Mouse (Mus musculus): ENCODE measurements around the gene Tnfsfm13. TPM values are rescaled to one million over a fixed set of nuclear protein-coding genes. Genes with fewer than 3 reads are reported as not detected.
"Not testable (repeated sequence)": the region's sequence is repeated elsewhere in the genome, so short reads cannot be mapped to it uniquely, and the experiment has no call there.

Tnfsfm13 gene
- polyA plus RNA-seq, 1 experiment from 2014 or later: 1.4 TPM

GRCm38 (mm10) chr11:69702886-69703285, 7.0 kb upstream of the Tnfsfm13 start:
- H3K4me2 ChIP-seq (replicated peaks); H3K9me3 ChIP-seq; H3K27me3 ChIP-seq (replicated peaks); H3K9ac ChIP-seq; H3K4me3 ChIP-seq; H3K27ac ChIP-seq; ATAC-seq (ENCODE audit: low FRiP score, low read depth); H3K36me3 ChIP-seq; H3K4me1 ChIP-seq: not testable (repeated sequence)
- 93% methylated on average over 10 of the region's 10 CpGs for WGBS

GRCm38 (mm10) chr11:69699595-69699994, 3.7 kb upstream of the Tnfsfm13 start:
- Histone ChIP-seq H3K27me3 (replicated peaks) (0 out of 2 replicates have a peak, but pooled peaks cover 2% of the 10 kb centered on the region), H3K36me3 (no peaks in the 10 kb centered on the region), H3K27ac (no peak overlapping the region), H3K4me3 (no peak overlapping the region), H3K9ac (no peak overlapping the region), H3K9me3 (no peaks in the 10 kb centered on the region), H3K4me1 (peaks cover 13% of the 10 kb centered on the region), H3K4me2 (replicated peaks) (no peak overlapping the region)
- 76% methylated on average over 1 of the region's 1 CpGs for WGBS
- ATAC-seq (ENCODE audit: low FRiP score, low read depth): no peak

- no peak overlapping the region for H3K9ac ChIP-seq
- H3K27me3 ChIP-seq (replicated peaks): 0 out of 2 replicates have a peak, but pooled peaks cover 2% of the 10 kb centered on the region
- H3K36me3 ChIP-seq: no peaks in the 10 kb centered on the region
- H3K9me3 ChIP-seq: no peaks in the 10 kb centered on the region
- H3K4me3 ChIP-seq: no peak overlapping the region
- ATAC-seq (ENCODE audit: low FRiP score, low read depth): no peak
- 70% methylated on average over 5 of the region's 5 CpGs for WGBS
- peaks cover 13% of the 10 kb centered on the region for H3K4me1 ChIP-seq
- no peak overlapping the region for H3K4me2 ChIP-seq (replicated peaks)
- H3K27ac ChIP-seq: no peak overlapping the region
These were observed 2.7 kb upstream of the Tnfsfm13 start for GRCm38 (mm10) chr11:69698574-69698973.

DNA sequence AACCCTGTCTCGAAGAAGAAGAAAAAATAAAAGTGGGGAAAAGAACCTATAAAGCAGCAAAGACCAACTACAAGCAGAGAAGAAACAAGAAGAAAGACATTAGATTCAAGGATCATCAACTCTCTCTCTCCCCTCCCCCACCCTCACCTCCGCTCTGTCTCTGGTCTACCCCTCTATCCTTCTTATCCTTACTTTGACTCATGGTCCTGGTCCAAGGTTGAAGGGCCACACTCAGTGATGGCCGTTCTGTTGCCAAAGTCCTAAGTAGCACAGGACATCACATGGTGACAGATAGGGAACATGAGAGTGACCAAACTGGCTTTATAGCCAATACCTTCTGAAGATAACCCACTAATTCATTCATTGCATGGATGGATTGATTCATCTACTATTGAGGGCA, 1.5 kb upstream of the Tnfsfm13 start:
- H3K9ac ChIP-seq: no peak overlapping the region
- peaks cover 13% of the 10 kb centered on the region for H3K4me1 ChIP-seq
- 91% methylated on average over 3 of the region's 3 CpGs for WGBS
- no peaks in the 10 kb centered on the region for H3K9me3 ChIP-seq
- H3K27me3 ChIP-seq (replicated peaks): 0 out of 2 replicates have a peak, but pooled peaks cover 2% of the 10 kb centered on the region
- no peak overlapping the region for H3K27ac ChIP-seq
- no peaks in the 10 kb centered on the region for H3K36me3 ChIP-seq
- no peak for ATAC-seq (ENCODE audit: low FRiP score, low read depth)
- H3K4me3 ChIP-seq: no peak overlapping the region
- H3K4me2 ChIP-seq (replicated peaks): no peak overlapping the region

GRCm38 (mm10) chr11:69695046-69695360, 895 bp downstream of the Tnfsfm13 start:
- Histone ChIP-seq H3K27ac (no peak overlapping the region), H3K9me3 (no peaks in the 10 kb centered on the region), H3K9ac (peak overlapping the region; percentile 83; the same call in 1 of the 2 replicates), H3K27me3 (replicated peaks) (0 out of 2 replicates have a peak, but pooled peaks cover 2% of the 10 kb centered on the region), H3K36me3 (no peaks in the 10 kb centered on the region), H3K4me2 (replicated peaks) (peak overlapping the region; percentile 92), H3K4me3 (peak overlapping the region; percentile 44), H3K4me1 (peaks cover 13% of the 10 kb centered on the region)
- WGBS: 35% methylated on average over 6 of the region's 6 CpGs
- no peak for ATAC-seq (ENCODE audit: low FRiP score, low read depth)

- Histone ChIP-seq H3K27me3 (replicated peaks) (0 out of 2 replicates have a peak, but pooled peaks cover 2% of the 10 kb centered on the region), H3K4me2 (replicated peaks) (no peak overlapping the region), H3K4me3 (no peak overlapping the region), H3K9me3 (no peaks in the 10 kb centered on the region), H3K4me1 (peaks cover 13% of the 10 kb centered on the region), H3K9ac (no peak overlapping the region), H3K36me3 (no peaks in the 10 kb centered on the region), H3K27ac (no peak overlapping the region)
- ATAC-seq (ENCODE audit: low FRiP score, low read depth): no peak
- 75% methylated on average over 11 of the region's 11 CpGs for WGBS
These were observed 2.4 kb downstream of the Tnfsfm13 start for GRCm38 (mm10) chr11:69693421-69693965.

- H3K27ac ChIP-seq: no peak overlapping the region
- 0 out of 2 replicates have a peak, but pooled peaks cover 2% of the 10 kb centered on the region for H3K27me3 ChIP-seq (replicated peaks)
- no peak overlapping the region for H3K4me2 ChIP-seq (replicated peaks)
- no peak for ATAC-seq (ENCODE audit: low FRiP score, low read depth)
- peaks cover 13% of the 10 kb centered on the region for H3K4me1 ChIP-seq
- H3K36me3 ChIP-seq: no peaks in the 10 kb centered on the region
- 94% methylated on average over 6 of the region's 6 CpGs for WGBS
- H3K4me3 ChIP-seq: no peak overlapping the region
- no peak overlapping the region for H3K9ac ChIP-seq
- H3K9me3 ChIP-seq: no peaks in the 10 kb centered on the region
These were observed 3.0 kb downstream of the Tnfsfm13 start for GRCm38 (mm10) chr11:69692863-69693262.

DNA sequence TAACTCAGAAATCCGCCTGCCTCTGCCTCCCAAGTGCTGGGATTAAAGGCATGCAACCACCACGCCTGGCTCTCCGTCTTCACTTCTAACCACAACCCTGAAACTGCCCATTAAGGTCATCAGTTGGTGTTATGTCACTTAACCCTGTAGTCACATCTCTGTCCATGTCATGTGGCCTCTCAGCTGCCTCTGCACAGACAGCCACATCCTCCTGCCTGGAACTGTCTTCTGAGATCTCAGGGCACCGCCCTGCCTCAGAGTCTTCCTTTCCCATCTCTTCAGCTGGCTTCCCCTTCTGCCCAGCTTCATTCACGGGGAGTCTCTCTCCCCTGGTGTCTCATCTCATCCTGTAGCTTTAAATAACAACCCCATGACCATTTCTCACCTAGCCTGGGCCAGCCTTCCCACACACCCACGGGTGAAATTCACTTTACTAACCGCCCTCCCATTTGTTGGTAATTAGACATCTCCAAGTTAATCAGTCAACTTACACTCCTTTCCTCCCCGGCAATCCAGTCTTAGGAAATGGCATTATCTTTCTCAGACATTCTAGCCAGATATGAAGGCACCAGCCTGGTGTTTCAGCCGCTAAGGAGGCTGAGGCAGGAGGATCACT, 3.6 kb downstream of the Tnfsfm13 start:
- no peak overlapping the region for H3K4me2 ChIP-seq (replicated peaks)
- WGBS: 80% methylated on average over 9 of the region's 9 CpGs

DNA sequence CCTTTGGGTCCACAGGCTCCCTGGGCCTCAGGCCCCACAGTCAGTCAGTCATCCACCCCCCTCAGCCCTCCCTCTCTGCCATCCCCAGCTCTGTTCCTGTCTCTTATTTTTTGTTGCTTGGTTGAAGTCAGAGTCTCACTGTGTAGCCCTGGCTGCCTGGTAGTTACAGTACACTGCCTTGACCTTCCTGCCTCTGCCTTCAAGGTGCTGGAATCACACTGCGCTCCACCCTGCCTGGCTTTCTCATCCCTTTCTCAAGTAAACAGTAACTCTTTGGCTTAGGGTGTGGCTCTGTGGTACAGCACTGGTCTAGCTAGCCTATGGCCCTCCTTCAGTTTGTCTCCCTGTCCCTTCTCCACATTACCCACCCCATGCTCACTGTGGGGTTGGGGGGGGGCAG, 6.0 kb downstream of the Tnfsfm13 start:
- no peaks in the 10 kb centered on the region for H3K9me3 ChIP-seq
- H3K36me3 ChIP-seq: no peaks in the 10 kb centered on the region
- no peak overlapping the region for H3K4me2 ChIP-seq (replicated peaks)
- no peak overlapping the region for H3K9ac ChIP-seq
- ATAC-seq (ENCODE audit: low FRiP score, low read depth): no peak
- 87% methylated on average over 1 of the region's 1 CpGs for WGBS
- no peak overlapping the region for H3K27ac ChIP-seq
- 0 out of 2 replicates have a peak, but pooled peaks cover 2% of the 10 kb centered on the region for H3K27me3 ChIP-seq (replicated peaks)
- H3K4me1 ChIP-seq: 0 out of 2 replicates have a peak, but pooled peaks cover 1% of the 10 kb centered on the region
- no peak overlapping the region for H3K4me3 ChIP-seq

More for the DNA sequence above, 3.6 kb downstream of the Tnfsfm13 start:
- Histone ChIP-seq H3K9ac (no peak overlapping the region), H3K9me3 (no peaks in the 10 kb centered on the region), H3K36me3 (no peaks in the 10 kb centered on the region), H3K27me3 (replicated peaks) (0 out of 2 replicates have a peak, but pooled peaks cover 2% of the 10 kb centered on the region), H3K4me1 (peaks cover 13% of the 10 kb centered on the region), H3K4me3 (no peak overlapping the region), H3K27ac (no peak overlapping the region)
- ATAC-seq (ENCODE audit: low FRiP score, low read depth): no peak

DNA sequence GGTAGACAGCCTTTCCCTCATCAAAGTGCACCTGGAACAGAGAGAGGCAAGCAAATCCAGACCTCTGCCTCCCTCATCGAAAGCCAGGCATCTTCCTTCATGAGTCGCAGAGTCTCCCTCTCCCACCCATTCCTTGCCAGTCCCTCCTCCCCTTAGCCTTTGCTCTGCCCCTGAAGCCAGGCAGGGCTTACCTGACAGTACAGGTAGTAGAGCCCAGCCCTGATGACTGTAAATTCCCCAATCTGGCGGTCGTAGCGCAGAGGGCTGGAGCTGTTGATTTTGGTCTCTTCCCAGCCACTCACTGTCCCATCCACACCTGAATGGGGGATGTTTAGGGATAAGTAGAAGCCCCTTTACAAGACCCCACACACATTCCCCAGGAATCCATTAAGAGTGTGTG, 8.8 kb downstream of the Tnfsfm13 start:
- H3K4me3 ChIP-seq: no peak overlapping the region
- no peak overlapping the region for H3K9ac ChIP-seq
- no peak overlapping the region for H3K4me2 ChIP-seq (replicated peaks)
- H3K9me3 ChIP-seq: no peaks in the 10 kb centered on the region
- no peaks in the 10 kb centered on the region for H3K27me3 ChIP-seq (replicated peaks)
- no peak for ATAC-seq (ENCODE audit: low FRiP score, low read depth)
- H3K4me1 ChIP-seq: peaks cover 5% of the 10 kb centered on the region
- 65% methylated on average over 5 of the region's 5 CpGs for WGBS
- H3K36me3 ChIP-seq: no peaks in the 10 kb centered on the region
- H3K27ac ChIP-seq: no peak overlapping the region

DNA sequence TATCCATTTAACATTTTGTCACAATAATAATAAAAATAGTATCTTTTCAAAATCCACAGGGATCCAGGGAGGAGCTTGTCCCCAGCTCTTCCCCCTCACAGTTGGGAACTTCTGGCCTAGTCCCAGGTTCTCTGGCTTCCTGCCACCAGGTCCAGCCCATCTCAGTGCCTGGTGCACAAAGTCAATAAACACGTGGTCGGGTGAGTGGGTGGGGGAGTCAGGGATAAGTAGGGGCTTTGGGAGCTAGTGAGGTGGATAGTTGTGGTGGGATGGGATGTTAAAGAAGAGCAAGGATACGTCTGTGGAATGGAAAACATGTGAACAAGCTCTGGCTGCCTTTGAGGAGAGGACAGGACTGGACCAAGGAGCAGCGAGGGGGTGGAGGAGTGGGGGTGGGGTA, 9.5 kb downstream of the Tnfsfm13 start:
- WGBS: 28% methylated on average over 4 of the region's 4 CpGs
- H3K9me3 ChIP-seq: no peaks in the 10 kb centered on the region
- no peak overlapping the region for H3K9ac ChIP-seq
- H3K4me2 ChIP-seq (replicated peaks): no peak overlapping the region
- no peaks in the 10 kb centered on the region for H3K36me3 ChIP-seq
- H3K4me3 ChIP-seq: no peak overlapping the region
- H3K4me1 ChIP-seq: peaks cover 5% of the 10 kb centered on the region
- no peak overlapping the region for H3K27ac ChIP-seq
- ATAC-seq (ENCODE audit: low FRiP score, low read depth): no peak
- no peaks in the 10 kb centered on the region for H3K27me3 ChIP-seq (replicated peaks)

GRCm38 (mm10) chr11:69685526-69686148, 10.3 kb downstream of the Tnfsfm13 start, which contains the start of gene Tnfsf13:
Gene Tnfsf13 (minus strand): TSS chr11:69685784.
- Histone ChIP-seq H3K4me2 (replicated peaks) (no peak within 1 kb of the TSS), H3K9me3 (no peaks in the 10 kb centered on the region), H3K27me3 (replicated peaks) (no peaks in the 10 kb centered on the region), H3K36me3 (no peaks in the 10 kb centered on the region), H3K4me3 (no peak within 1 kb of the TSS), H3K4me1 (peaks cover 11% of the 10 kb centered on the region), H3K27ac (no peak within 1 kb of the TSS), H3K9ac (no peak within 1 kb of the TSS)
- WGBS: 79% methylated on average over 10 of the region's 10 CpGs
- ATAC-seq (ENCODE audit: low FRiP score, low read depth): no peak
